Mouse (Mus musculus): ENCODE measurements at regions not wholly inside any gene's neighbourhood (a gene's known extent, or its start where the extent isn't known, plus 50 kb on each side); places are given as distances from the start of the nearest gene placed in this dataset.

GRCm38 (mm10) chr1:119301258-119301657, 120.8 kb downstream of the Inhbb start:
- DNase-seq (ENCODE audit: low spot score) (no peak), ATAC-seq (ENCODE audit: low read depth) (no peak)
- Histone ChIP-seq H3K36me3 (ENCODE audit: control insufficient read depth, insufficient read depth, low read length) (no peaks in the 10 kb centered on the region), H3K4me2 (ENCODE audit: low read depth, low read length) (no peak overlapping the region), H3K4me3 (ENCODE audit: low read depth, low read length) (no peak overlapping the region), H3K9ac (ENCODE audit: low read depth, low read length) (no peak overlapping the region), H3K9me3 (ENCODE audit: control insufficient read depth, low read length) (no peaks in the 10 kb centered on the region), H3K27ac (replicated peaks; ENCODE audit: low read depth, low read length) (no peak overlapping the region), H3K4me1 (ENCODE audit: control insufficient read depth, insufficient read depth, low read length) (no peaks in the 10 kb centered on the region), H3K27me3 (replicated peaks; ENCODE audit: control insufficient read depth, insufficient read depth, low read length) (no peaks in the 10 kb centered on the region)
- 91% methylated on average over 11 of the region's 11 CpGs for WGBS

GRCm38 (mm10) chr1:119299842-119300752, 122.0 kb downstream of the Inhbb start:
- 77% methylated on average over 12 of the region's 12 CpGs for WGBS
- H3K9ac ChIP-seq (ENCODE audit: low read depth, low read length): no peak overlapping the region

GRCm38 (mm10) chr1:119298696-119299230, 123.3 kb downstream of the Inhbb start:
- no peak overlapping the region for H3K4me2 ChIP-seq (ENCODE audit: low read depth, low read length)
- no peak overlapping the region for H3K9ac ChIP-seq (ENCODE audit: low read depth, low read length)
- no peaks in the 10 kb centered on the region for H3K4me1 ChIP-seq (ENCODE audit: control insufficient read depth, insufficient read depth, low read length)
- no peaks in the 10 kb centered on the region for H3K9me3 ChIP-seq (ENCODE audit: control insufficient read depth, low read length)
- no peaks in the 10 kb centered on the region for H3K27me3 ChIP-seq (replicated peaks; ENCODE audit: control insufficient read depth, insufficient read depth, low read length)
- ATAC-seq (ENCODE audit: low read depth) (no peak), DNase-seq (ENCODE audit: low spot score) (no peak)
- no peak overlapping the region for H3K27ac ChIP-seq (replicated peaks; ENCODE audit: low read depth, low read length)
- no peak overlapping the region for H3K4me3 ChIP-seq (ENCODE audit: low read depth, low read length)
- no peaks in the 10 kb centered on the region for H3K36me3 ChIP-seq (ENCODE audit: control insufficient read depth, insufficient read depth, low read length)
- WGBS: 77% methylated on average over 6 of the region's 6 CpGs

More at GRCm38 (mm10) chr1:119299842-119300752, 122.0 kb downstream of the Inhbb start:
- DNase-seq (ENCODE audit: low spot score) (no peak), ATAC-seq (ENCODE audit: low read depth) (no peak)
- H3K36me3 ChIP-seq (ENCODE audit: control insufficient read depth, insufficient read depth, low read length): no peaks in the 10 kb centered on the region
- H3K27me3 ChIP-seq (replicated peaks; ENCODE audit: control insufficient read depth, insufficient read depth, low read length): no peaks in the 10 kb centered on the region
- H3K4me2 ChIP-seq (ENCODE audit: low read depth, low read length): no peak overlapping the region
- no peaks in the 10 kb centered on the region for H3K9me3 ChIP-seq (ENCODE audit: control insufficient read depth, low read length)
- no peak overlapping the region for H3K27ac ChIP-seq (replicated peaks; ENCODE audit: low read depth, low read length)
- H3K4me3 ChIP-seq (ENCODE audit: low read depth, low read length): no peak overlapping the region
- no peaks in the 10 kb centered on the region for H3K4me1 ChIP-seq (ENCODE audit: control insufficient read depth, insufficient read depth, low read length)

GRCm38 (mm10) chr1:119295121-119295520, 126.9 kb downstream of the Inhbb start:
- no peaks in the 10 kb centered on the region for H3K9me3 ChIP-seq (ENCODE audit: control insufficient read depth, low read length)
- H3K4me3 ChIP-seq (ENCODE audit: low read depth, low read length): no peak overlapping the region
- 87% methylated on average over 8 of the region's 8 CpGs for WGBS
- no peak overlapping the region for H3K9ac ChIP-seq (ENCODE audit: low read depth, low read length)
- no peak overlapping the region for H3K27ac ChIP-seq (replicated peaks; ENCODE audit: low read depth, low read length)
- DNase-seq (ENCODE audit: low spot score): no peak
- no peaks in the 10 kb centered on the region for H3K36me3 ChIP-seq (ENCODE audit: control insufficient read depth, insufficient read depth, low read length)
- H3K27me3 ChIP-seq (replicated peaks; ENCODE audit: control insufficient read depth, insufficient read depth, low read length): no peaks in the 10 kb centered on the region
- H3K4me1 ChIP-seq (ENCODE audit: control insufficient read depth, insufficient read depth, low read length): no peaks in the 10 kb centered on the region
- no peak for ATAC-seq (ENCODE audit: low read depth)
- no peak overlapping the region for H3K4me2 ChIP-seq (ENCODE audit: low read depth, low read length)

GRCm38 (mm10) chr1:119293839-119294238, 128.2 kb downstream of the Inhbb start:
- Histone ChIP-seq H3K9ac (ENCODE audit: low read depth, low read length) (no peak overlapping the region), H3K27ac (replicated peaks; ENCODE audit: low read depth, low read length) (no peak overlapping the region), H3K4me3 (ENCODE audit: low read depth, low read length) (no peak overlapping the region), H3K4me2 (ENCODE audit: low read depth, low read length) (no peak overlapping the region), H3K36me3 (ENCODE audit: control insufficient read depth, insufficient read depth, low read length) (no peaks in the 10 kb centered on the region), H3K9me3 (ENCODE audit: control insufficient read depth, low read length) (no peaks in the 10 kb centered on the region), H3K27me3 (replicated peaks; ENCODE audit: control insufficient read depth, insufficient read depth, low read length) (no peaks in the 10 kb centered on the region), H3K4me1 (ENCODE audit: control insufficient read depth, insufficient read depth, low read length) (no peaks in the 10 kb centered on the region)
- no peak for ATAC-seq (ENCODE audit: low read depth)
- 86% methylated on average over 9 of the region's 9 CpGs for WGBS
- no peak for DNase-seq (ENCODE audit: low spot score)

GRCm38 (mm10) chr1:119292216-119292615, 129.8 kb downstream of the Inhbb start:
- no peaks in the 10 kb centered on the region for H3K4me1 ChIP-seq (ENCODE audit: control insufficient read depth, insufficient read depth, low read length)
- no peak overlapping the region for H3K4me3 ChIP-seq (ENCODE audit: low read depth, low read length)
- no peak overlapping the region for H3K27ac ChIP-seq (replicated peaks; ENCODE audit: low read depth, low read length)
- H3K9ac ChIP-seq (ENCODE audit: low read depth, low read length): no peak overlapping the region
- 64% methylated on average over 7 of the region's 7 CpGs for WGBS
- DNase-seq (ENCODE audit: low spot score): no peak
- no peaks in the 10 kb centered on the region for H3K9me3 ChIP-seq (ENCODE audit: control insufficient read depth, low read length)
- no peaks in the 10 kb centered on the region for H3K27me3 ChIP-seq (replicated peaks; ENCODE audit: control insufficient read depth, insufficient read depth, low read length)
- no peak for ATAC-seq (ENCODE audit: low read depth)
- no peaks in the 10 kb centered on the region for H3K36me3 ChIP-seq (ENCODE audit: control insufficient read depth, insufficient read depth, low read length)
- H3K4me2 ChIP-seq (ENCODE audit: low read depth, low read length): no peak overlapping the region

- DNase-seq (ENCODE audit: low spot score): no peak
- no peak overlapping the region for H3K4me3 ChIP-seq (ENCODE audit: low read depth, low read length)
- ATAC-seq (ENCODE audit: low read depth): no peak
These were observed 131.7 kb downstream of the Inhbb start for GRCm38 (mm10) chr1:119290165-119290916.

GRCm38 (mm10) chr1:119289516-119290164, 132.4 kb downstream of the Inhbb start:
- no peak overlapping the region for H3K9ac ChIP-seq (ENCODE audit: low read depth, low read length)
- no peaks in the 10 kb centered on the region for H3K36me3 ChIP-seq (ENCODE audit: control insufficient read depth, insufficient read depth, low read length)
- H3K4me3 ChIP-seq (ENCODE audit: low read depth, low read length): no peak overlapping the region
- no peaks in the 10 kb centered on the region for H3K27me3 ChIP-seq (replicated peaks; ENCODE audit: control insufficient read depth, insufficient read depth, low read length)
- no peaks in the 10 kb centered on the region for H3K9me3 ChIP-seq (ENCODE audit: control insufficient read depth, low read length)
- 82% methylated on average over 11 of the region's 11 CpGs for WGBS
- H3K27ac ChIP-seq (replicated peaks; ENCODE audit: low read depth, low read length): no peak overlapping the region
- no peaks in the 10 kb centered on the region for H3K4me1 ChIP-seq (ENCODE audit: control insufficient read depth, insufficient read depth, low read length)
- ATAC-seq (ENCODE audit: low read depth) (no peak), DNase-seq (ENCODE audit: low spot score) (no peak)
- no peak overlapping the region for H3K4me2 ChIP-seq (ENCODE audit: low read depth, low read length)

More at GRCm38 (mm10) chr1:119290165-119290916, 131.7 kb downstream of the Inhbb start:
- Histone ChIP-seq H3K9me3 (ENCODE audit: control insufficient read depth, low read length) (no peaks in the 10 kb centered on the region), H3K36me3 (ENCODE audit: control insufficient read depth, insufficient read depth, low read length) (no peaks in the 10 kb centered on the region), H3K4me2 (ENCODE audit: low read depth, low read length) (no peak overlapping the region), H3K9ac (ENCODE audit: low read depth, low read length) (no peak overlapping the region), H3K4me1 (ENCODE audit: control insufficient read depth, insufficient read depth, low read length) (no peaks in the 10 kb centered on the region), H3K27me3 (replicated peaks; ENCODE audit: control insufficient read depth, insufficient read depth, low read length) (no peaks in the 10 kb centered on the region), H3K27ac (replicated peaks; ENCODE audit: low read depth, low read length) (no peak overlapping the region)
- 71% methylated on average over 8 of the region's 9 CpGs for whole genome bisulfite sequencing
